In genomic region chr4:141017657-141018436, GRCm38 (mm10) we compare ENCODE assay signal across 1 mouse cellular context.
TF ChIP-seq lines count a peak whose summit lies in the region.

No protein-coding gene starts in this region.

TF ChIP-seq in ES-E14, 5 proteins besides CTCF, POLR2A, EP300 and RAD21 (continued from another document):
- TF ChIP-seq HCFC1 (IDR thresholded peaks at IDR 0.05; ENCODE audit: borderline replicate concordance, insufficient read depth, low read length): no peak
- TF ChIP-seq CHD2 (IDR thresholded peaks at IDR 0.05; ENCODE audit: low read depth, low read length): no peak
- TF ChIP-seq ZC3H11A (IDR thresholded peaks at IDR 0.05; ENCODE audit: borderline replicate concordance, low read depth, low read length): no peak
- TF ChIP-seq ZNF384 (IDR thresholded peaks at IDR 0.05; ENCODE audit: low read depth, low read length): no peak
